Mouse (Mus musculus) testis, adult 2 months (tissue): ENCODE measurements around the gene Fabp3.

Experiments used
- CTCF ChIP-seq: fragments of 200-500 bp; IDR thresholded peaks from 2 replicates; pipeline ENCODE4 v1.5.1; 2012; ENCODE audit warnings: low read depth, mild to moderate bottlenecking, inconsistent platforms, low read length, moderate library complexity; ENCODE audit not compliant: control insufficient read depth, insufficient read depth, insufficient replicate concordance
- POLR2A ChIP-seq: fragments of 200-500 bp; IDR thresholded peaks from 2 replicates; pipeline ENCODE4 v1.6.1; 2012; ENCODE audit warnings: low read depth, mild to moderate bottlenecking, inconsistent platforms, low read length, moderate library complexity; ENCODE audit not compliant: control insufficient read depth

- TF ChIP-seq CTCF (no peak), POLR2A (no peak)
Measured at GRCm38 (mm10) chr4:130360238-130360590, 51.8 kb downstream of the Fabp3 start.
